Mouse (Mus musculus) olfactory bulb, adult 2 months (tissue): ENCODE data around the gene Nanos2.

Source experiments
- CTCF ChIP-seq: fragments of 200-500 bp; IDR thresholded peaks from 2 replicates; pipeline ENCODE4 v1.5.1; 2012; ENCODE audit warnings: low read depth, mild to moderate bottlenecking, low read length, moderate library complexity; ENCODE audit not compliant: insufficient read depth
- POLR2A ChIP-seq: fragments of 200-500 bp; IDR thresholded peaks from 2 replicates; pipeline ENCODE4 v1.6.1; 2012; ENCODE audit warnings: mild to moderate bottlenecking, low read depth, low read length, moderate library complexity; ENCODE audit not compliant: insufficient read depth

DNA sequence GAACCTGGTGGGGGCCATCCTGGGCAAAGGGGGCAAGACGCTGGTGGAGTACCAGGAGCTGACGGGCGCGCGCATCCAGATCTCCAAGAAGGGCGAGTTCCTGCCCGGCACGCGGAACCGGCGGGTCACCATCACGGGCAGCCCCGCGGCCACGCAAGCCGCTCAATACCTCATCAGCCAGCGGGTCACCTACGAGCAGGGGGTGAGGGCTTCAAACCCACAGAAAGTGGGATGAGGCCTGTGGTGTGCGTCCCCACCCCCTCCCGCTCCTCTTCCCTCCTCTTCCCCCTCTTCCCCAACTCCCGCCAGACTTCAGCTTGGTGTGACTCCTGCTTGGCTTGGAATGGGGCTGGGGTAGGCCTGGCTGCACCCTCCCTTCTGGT lies 28.8 kb upstream of the Nanos2 start:
- TF ChIP-seq POLR2A (no peak), CTCF (no peak)
